Mouse (Mus musculus): Measurements from ENCODE around the gene Fancm.
"Not testable (repeated sequence)": the region's sequence is repeated elsewhere in the genome, so short reads cannot be mapped to it uniquely, and the experiment has no call there.

Gene Fancm

GRCm38 (mm10) chr12:65118968-65119367, 43.6 kb downstream of the Fancm start:
- no peak for DNase-seq (ENCODE audit: extremely low spot score, low read depth, low spot score)

DNA sequence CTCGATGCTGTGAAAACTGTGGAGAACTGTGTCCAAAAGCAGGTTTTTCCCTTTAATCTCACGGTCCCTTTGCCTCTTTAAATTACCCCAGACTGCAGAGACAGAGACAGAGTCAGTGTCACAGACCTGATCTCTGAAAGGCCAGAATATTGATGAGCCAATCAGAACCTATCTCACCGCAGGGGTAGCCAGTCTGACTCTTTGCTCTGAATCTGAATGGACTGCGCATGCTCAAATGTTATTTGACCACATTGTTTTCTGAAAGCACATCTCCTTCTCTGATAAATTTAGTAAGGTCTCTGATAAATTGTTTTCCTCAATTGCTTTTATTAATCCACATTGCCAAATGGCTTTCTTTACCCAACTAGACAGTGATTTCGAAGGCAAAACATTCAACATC, 44.0 kb downstream of the Fancm start:
- DNase-seq (ENCODE audit: extremely low spot score, low read depth, low spot score) = no peak

GRCm38 (mm10) chr12:65136121-65136520, 60.7 kb downstream of the Fancm start:
- not testable (repeated sequence) for DNase-seq (ENCODE audit: extremely low spot score, low read depth, low spot score)

- DNase-seq (ENCODE audit: extremely low spot score, low read depth, low spot score) = peak; percentile 70
Observed at GRCm38 (mm10) chr12:65172021-65172951, 96.9 kb downstream of the Fancm start, which contains the start of gene Mis18bp1. Mis18bp1 (minus strand) TSS chr12:65172604.

DNA sequence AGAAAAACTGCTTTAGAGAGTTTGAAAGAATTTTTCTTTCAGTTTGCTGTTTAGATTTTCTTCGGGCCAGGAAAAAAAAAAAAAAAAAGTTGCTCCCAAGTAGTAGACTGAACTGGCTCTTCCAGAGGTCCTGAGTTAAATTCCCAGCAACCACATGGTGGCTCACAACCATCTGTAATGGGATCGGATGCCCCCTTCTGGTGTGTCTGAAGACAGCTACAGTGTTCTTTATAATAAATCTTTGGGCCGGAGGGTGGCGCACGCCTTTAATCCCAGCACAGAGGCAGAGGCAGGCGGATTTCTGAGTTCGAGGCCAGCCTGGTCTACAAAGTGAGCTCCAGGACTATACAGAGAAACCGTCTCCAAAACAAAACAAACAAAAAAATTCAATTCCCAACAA, 97.6 kb downstream of the Fancm start:
- not testable (repeated sequence) for DNase-seq (ENCODE audit: extremely low spot score, low read depth, low spot score)

DNA sequence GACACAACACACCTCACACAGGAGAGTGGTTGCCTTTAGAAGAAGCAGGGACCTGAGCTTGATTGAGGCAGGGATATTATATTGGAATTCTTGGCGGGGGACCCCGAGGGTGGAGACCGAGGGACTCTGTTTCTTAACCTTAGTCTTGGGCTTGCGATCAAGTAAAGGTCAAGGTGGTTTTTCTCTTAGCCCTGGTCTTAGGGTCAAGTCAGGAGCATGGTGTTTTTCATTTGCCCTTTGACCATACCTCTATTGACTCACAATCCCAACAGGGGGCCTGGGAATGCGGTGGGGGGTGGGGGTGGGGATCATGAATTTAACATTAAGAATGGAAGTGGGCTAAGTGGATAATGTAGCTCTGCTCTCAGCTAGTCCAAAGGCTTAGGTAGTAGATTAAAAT, 98.3 kb downstream of the Fancm start:
- no peak for DNase-seq (ENCODE audit: extremely low spot score, low read depth, low spot score)

Data from hindlimb bud, embryonic 11.5 days (tissue).